Mouse (Mus musculus): Measurements from ENCODE around the gene Plcl2.

Plcl2 gene

DNA sequence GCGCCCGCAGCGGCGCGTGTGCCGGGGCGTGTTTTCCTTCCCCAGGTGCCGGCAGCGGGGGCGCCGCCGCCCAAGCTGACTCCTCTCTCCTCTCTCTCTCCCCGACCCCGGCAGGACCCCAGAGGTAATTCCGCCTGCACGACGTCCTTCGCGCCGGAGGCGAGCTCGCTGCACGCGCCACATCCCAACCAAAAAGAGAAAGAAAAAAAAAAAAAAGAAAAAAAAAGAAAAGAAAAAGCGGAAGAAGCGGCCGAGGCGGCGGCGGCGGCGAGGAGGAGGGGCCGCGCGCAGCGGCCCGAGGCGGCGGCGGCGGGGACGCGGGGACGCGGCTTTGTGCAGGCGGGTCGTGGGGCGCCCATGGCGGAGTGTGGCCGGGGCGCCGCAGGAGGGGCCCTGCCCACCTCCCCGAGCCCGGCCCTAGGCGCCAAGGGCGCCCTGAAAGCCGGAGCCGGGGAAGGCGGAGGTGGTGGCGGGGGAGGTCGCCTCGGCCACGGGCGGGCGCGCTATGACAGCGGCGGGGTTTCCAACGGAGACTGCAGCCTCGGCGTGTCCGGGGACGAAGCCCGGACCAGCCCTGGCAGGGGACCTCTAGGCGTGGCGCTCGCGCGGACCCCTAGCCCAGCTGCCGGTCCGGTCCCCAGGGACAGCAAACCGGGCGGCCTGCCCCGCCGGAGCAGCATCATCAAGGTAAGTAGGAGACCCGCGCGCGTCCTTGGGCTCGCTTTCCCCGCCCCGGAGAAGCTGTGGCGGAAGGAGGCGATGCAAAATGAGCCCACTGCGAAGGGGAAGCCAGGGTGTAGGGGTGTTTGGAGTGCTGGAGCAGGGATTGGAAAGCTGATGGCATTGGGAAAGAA is at the start of gene Plcl2:
Gene Plcl2, plus strand, starts transcription at position 153 of the 854 bp plus-strand sequence.
- DNase-seq, result peak; percentile 69 to 72

DNA sequence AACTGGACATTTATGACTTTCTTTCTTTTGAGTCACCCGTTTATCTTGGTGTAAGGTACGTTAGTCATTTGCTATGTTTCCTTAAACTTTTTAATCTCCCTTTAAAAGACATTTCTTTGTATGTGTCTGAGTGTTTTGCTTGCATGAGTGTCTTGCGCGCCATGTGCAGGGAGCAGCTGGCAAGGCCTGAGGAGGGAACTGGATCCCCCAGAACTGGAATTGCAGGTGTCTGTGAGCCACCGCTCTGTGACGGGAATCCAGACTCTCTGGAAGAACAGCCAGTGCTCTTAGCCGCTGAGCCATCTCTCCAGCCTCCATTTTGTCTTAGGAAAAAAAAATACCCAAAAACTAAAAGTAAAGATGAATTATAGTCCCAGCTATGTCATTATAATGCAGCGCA is 48.9 kb upstream of the Plcl2 start:
- no peak for DNase-seq

DNA sequence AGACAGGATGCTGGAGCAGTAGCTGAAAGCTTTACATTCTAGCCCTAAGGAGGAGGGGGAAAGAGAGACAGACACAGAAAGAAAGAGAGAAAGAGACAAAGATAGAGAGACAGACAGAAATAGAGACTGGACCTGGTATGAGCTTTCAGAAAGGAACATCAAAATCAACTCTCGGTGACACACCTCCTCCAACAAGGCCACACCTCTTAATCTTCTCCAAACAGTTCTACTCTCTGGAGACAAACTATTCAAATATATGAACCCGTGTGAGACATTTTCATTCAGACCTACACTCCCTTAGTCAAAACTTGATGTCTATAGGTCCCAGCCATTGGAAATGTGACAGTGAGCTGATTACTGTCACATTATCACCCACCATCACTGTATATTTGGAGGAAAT is 41.8 kb upstream of the Plcl2 start:
- no peak for DNase-seq

DNA sequence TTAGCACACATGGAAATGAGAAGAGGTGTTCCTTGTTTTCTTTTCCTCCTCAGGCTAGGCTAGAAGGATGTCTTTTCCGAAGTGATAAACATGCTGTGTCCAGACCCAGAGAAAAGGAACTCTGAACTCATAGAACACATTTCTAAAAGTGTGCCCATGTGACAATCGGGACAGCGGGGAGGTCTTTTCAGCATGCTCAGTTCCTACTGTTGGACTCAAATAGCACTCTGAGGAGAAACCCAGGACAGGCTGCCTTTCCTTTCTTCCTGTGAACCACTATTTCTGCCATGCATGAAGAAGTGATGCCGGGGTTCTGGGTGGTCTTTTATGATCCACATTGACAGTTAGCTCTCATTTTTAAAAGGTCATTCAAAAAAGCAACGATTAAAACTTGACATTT is 40.1 kb upstream of the Plcl2 start:
- DNase-seq, result no peak

DNA sequence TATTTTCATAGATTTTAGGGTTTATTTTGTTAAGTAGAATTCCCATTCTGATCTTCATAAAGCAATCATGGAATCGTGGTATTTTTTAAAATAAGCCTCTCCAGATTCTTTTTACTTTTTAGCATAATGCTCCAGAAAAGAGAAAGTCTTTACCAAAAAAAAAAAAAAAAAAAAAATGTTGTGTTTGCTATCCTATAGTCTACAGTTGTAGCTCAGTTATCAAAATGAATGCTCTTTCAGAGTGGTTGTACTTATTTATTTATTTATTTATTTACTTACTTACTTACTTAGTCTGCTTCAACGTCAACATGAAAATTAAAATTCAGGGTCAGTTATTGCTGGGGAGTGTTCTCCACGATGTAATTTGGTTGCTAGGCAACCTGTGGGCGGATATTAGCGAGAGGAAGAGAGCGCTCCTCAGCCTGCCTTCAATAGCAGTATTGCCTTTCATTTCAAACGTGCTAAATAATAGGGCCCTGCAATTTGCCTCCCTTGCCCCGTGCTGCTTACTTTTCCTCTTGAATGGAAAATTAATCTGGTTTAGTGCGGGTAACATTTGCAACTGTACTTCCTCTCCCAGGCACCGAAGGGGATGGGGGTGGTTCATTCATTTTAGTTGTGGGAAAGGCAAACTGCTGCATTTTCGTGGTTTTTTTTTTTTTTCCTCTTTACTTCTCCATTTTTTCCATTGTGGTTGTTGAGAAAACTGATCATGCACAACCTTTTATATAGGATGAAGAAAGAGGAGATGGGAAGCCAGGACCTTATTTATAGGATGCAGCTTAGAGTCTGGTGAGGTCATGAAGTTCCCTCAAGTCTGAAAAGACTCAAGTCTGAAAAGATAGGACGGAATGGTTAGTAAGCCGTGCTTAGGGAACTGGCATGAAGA is 39.4 kb upstream of the Plcl2 start:
- DNase-seq, result peak in 1 of 2 experiments; percentile 31

DNA sequence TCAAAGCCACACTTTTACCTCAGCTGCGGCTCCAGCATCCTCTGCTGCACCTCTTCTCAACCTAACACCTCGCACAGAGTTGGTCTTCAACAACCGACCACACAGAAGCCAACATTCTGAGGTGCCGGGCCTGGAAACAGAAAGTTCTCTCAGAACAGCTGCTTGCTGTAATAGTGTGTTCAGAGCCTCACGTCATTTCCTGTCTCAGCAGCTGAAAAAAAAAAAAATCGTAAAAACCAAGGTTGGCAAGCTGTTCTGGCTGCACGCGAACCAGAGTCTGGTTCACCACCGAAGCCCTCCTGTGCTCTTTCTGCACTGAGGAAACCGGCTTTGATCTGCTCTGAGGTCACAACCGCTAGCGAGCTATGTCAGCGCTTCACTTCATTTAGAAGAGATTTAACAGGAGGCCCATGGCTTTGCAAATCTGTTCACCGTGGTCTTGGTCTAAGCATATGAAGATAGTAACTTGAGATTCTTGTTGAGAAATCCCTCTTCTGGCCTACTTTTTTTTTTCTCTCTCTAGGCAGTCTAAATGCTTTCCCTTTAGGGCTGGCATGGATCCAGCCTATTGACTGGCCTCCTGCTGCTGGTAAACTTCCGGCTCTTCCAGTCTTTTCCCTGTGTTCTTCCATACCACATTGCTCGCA is 38.6 kb upstream of the Plcl2 start:
- DNase-seq, result peak; percentile 55 to 60

DNA sequence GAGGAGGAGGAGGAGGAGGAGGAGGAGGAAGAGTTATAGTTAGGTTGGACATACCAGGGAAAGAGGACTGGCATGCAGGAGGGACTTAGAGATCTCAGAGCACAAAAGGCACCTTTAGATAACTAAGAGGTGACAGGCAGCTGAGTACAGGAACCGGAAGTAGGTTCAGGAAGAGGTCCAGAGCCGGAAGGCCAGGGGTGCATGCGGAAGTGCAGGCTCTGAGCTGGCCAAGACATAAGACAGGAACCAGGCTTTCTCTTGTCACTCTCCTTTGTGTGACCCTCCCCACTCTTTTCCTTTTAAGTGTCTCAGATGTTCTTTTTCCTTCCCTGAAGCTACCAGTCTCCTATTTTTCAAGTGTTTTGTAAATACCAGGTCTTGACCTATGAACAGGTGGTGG is 38.0 kb upstream of the Plcl2 start:
- DNase-seq, result peak; percentile 56 to 65

DNA sequence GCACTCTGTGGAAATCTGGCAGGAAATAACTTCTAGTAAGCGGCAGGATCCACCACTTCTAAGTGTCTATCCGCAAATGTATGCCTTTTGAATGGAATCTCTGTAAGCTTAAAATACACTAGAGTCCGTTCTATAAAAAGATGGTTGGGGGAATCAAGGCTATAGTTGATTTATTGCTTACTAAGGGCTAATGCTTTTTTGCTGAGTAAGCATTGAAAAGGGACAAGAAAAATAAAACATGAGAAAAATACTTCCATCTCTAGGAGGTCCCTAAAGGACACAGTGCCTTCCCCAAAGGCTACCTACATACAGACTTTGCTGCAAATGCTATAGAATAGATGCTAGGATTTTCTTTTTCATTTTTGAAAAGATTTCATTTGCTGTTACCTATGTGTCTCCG is 31.9 kb upstream of the Plcl2 start:
- no peak for DNase-seq

DNA sequence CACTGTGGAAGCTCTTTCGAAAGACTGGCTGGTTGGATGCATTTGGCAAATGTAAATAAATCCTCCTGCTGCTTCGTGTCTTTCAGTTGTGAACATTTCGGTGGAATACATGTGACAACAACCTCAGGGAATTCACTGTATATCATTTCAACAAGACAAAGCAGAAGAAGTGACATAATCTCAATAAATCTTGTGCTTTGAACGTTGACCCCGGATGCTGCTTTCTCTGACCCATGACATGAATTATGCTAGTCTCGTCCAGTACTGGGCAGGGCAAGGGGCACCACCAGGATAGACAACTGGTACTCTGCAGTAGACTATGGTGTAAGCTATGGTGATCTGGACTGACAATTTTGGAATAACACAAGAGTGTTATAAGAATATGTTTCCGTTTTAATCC is 28.3 kb upstream of the Plcl2 start:
- no peak for DNase-seq

DNA sequence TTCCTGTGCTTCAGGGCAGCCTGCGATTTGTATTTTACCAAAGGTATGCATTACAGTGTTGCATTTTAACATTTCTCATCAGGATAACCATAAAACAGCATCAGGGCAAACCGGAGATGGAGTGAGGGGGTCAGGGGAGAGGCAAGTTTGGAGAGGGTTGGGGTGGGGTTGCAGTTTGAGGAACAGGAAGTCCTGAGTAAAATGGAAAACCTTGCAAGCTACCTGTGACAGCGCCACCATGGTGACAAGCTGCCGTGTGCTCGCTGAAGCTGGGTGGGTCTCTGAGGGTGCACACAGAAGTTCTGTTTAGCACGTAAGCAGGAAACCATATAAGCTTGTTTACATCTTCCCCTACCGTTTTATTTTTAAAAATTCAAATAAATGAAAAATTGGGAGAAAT is 25.5 kb upstream of the Plcl2 start:
- DNase-seq, result no peak

DNA sequence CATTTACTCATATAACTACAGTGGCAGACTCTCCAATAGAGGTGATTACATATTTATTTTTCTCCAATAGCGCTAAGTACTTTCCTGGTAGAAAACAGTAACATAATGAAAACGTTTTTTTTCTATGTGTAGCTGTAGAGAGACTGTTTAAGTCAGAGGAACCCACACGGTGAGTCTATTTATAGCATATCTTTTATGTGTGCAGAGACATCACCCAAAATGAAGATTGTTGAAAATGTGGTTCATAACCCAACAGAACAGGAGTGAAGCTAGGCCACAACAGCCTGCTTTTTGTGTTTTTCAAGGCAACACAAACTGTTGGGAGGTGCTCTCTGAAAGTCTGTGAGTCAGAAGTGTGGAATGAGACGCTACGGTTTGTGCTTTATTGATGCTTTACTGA is 24.2 kb upstream of the Plcl2 start:
- no peak for DNase-seq

DNA sequence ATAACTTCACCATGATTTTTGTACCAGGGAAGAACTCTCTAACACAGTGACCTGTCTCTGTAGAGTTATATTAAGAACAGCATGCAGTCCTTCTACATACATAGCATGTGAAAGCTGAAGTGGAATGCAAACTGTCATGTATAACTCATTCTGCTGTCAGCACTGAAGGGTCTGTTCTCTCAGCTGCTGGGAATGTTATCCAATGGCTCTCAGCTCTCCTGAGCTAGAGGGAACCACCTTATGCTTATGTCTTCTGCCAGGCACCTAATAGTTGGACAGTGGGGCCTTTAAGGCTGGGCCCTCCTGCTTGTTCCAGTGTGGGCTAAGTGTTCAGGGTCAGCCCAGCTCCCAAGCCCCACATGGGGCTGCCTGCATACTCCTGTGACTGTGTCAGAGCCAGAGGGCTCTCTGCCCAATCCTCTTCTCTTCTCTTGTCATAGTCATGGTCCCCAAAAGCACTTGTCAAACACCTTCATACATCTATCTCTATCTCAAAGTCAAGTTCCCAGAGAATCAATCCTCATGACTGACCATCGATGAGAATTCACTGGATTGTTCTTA is 22.1 kb upstream of the Plcl2 start:
- no peak for DNase-seq

DNA sequence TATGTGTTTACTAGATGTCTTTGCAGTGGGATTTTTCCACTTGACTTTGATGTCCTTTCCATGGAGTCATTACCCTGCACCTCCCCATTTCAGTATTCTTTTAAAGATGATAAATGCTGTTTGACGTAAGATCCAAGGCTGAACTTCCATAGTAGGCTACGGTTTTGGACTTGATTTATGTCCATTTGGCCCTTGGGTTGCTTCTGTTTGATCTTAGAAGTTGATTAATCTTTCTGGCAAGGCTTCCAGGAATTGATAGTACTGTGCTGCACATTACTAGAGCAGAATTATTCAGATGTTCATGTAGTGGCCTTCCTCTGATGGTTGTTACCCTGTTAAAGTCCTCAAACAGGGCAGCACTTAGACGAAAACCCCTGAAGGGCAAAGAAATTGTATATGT is 21.5 kb upstream of the Plcl2 start:
- no peak for DNase-seq

DNA sequence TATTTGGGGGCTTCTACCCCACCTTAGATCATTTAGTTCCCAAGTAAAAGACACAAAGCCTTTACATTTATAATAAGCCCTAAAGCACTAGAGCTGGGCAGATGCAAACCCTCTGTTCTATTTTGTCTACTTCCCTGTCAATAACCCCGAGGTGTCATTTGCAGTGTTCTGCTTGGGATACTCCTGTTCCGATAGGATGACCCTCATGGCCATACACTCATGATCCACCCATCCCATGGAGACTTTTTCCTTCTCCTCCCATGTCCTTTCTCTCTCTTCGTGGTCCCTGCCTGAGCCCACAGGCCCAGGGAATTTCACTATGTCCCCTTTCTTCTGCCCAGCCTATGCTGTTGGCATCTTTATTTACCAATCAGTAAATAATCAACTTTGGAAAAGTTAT is 20.8 kb upstream of the Plcl2 start:
- no peak for DNase-seq

DNA sequence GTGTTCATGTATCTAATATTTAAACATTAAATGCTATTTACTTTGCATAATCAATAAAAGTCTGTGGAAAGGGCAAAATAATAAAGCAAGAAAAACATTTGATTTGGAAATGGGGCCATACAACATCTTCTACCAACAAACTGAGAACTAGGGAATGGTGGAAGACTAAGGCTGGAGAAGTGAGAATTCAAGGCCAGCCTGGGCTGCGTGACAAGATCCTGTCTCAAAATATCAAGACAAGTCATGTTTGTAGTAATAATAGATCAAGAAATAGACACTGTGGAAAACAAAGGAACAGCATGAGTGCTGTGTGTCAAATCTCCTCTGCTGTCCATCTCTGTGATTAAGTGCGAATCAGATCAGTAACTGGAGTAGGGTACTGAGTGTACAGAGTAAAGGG is 20.3 kb upstream of the Plcl2 start:
- no peak for DNase-seq

DNA sequence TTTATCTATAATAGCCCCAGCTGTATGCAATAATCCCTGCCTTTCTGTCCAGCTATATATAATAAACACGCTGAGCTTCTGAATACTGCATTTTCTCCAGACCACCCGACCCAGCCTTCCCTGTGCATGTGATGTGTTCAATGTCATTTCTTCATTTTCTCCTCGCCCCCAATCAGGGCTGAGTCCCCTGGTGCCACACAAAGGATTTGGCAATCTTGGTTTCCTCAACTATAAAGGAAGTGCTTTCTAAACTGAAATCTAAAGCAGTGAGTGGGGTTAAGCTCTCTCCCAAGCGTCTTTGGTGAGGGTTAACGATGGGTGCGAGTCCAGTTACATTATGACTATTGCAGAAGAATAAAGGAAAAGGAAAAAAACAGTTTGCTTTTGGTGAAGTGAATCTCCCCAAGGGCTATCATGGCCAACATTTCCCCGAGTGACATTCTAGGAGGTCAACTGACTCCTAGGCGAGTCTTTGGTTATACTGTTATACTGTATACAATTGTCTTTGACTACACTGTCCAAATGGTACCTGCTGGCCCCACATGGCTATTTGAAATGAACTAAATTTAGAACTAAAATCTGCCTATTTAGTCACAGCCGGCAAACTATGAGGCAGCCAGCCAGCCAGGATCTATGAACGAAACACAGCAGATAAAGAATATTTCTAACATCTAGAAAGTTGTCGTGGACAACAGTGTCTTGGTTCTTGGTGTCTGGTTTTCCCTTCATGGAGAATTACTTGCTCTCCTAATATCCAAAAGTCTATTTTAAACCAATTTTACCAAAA is 18.4 kb upstream of the Plcl2 start:
- no peak for DNase-seq

DNA sequence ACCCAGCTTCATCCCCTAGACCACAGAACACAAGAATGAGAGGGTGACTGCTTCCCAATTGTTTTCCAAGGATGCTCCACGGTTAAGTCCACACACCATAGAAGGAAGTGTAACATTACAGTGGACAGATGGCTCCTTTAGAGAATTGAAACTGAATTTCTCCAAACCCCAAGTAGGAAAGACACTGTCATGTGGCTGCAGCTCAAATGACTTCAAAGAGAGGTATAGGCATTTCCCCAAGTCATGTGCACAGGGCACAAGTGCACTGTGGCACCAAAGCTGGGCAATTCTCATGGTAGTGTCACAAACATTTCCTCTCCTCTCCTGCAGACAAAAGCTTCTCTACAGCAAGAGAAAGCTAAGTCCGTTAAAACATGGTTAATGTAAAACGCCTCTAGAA is 17.7 kb upstream of the Plcl2 start:
- no peak for DNase-seq

DNA sequence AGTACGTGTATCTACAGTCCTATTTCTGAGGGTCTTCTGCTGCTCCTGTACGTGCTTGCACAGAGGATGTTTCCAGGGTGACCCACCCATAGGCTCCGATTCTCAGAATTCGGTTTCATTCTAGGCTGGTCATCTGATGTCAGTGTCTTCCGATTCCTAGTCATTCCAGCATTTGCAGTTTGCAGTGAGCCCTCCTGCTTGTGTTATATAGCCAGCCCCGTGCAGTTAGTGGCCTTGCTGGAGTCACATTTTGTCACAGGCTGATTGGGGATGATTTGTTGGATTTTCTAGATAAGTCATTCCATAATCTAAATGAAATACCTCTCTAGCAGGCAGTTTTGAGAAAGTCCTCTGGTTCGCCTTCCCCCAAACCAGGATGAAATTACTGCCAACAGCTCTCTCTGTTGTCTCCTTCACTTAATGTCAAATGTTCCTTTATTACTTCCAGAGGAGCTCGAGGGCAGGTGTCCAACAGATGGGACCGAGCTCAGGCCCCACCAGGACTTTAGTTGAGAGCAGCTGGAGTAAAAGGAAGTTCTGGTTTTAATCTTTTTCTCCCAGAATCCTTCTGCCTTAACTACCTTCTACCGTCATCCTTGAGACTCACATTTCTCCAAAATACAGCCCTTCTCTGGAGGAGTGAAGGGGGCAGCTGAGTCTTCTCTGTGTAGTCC is 13.8 kb upstream of the Plcl2 start:
- DNase-seq, result no peak

DNA sequence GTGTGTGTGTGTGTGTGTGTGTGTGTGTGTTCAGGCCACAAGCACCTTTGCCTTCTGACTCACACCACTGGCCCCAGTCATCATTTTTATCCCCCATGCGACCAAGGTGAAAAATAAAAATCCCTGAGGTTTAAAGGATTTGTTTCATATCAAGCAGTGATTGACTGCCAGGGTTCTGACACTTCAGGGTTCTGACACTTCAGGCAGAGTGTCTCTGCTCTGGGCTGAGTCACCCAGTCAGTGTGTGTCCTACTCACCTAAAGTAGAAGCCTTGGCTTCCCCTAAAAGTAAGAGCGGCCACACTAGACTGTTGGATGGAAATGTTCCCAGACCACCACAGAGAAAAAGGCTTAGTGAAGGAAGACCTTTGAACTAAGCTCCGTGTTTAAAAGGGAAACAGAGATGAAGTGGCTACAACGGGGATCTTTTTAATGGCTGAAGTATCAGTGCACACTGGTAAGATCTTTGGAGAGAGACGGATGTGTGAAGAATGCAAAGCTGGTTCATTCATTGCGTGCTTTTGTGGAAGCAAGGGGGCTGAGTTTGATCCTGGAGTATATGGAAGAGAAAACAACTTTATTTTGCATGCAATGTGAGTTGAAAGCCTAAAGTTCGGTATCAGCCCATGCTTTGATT is 11.0 kb upstream of the Plcl2 start:
- DNase-seq, result no peak

DNA sequence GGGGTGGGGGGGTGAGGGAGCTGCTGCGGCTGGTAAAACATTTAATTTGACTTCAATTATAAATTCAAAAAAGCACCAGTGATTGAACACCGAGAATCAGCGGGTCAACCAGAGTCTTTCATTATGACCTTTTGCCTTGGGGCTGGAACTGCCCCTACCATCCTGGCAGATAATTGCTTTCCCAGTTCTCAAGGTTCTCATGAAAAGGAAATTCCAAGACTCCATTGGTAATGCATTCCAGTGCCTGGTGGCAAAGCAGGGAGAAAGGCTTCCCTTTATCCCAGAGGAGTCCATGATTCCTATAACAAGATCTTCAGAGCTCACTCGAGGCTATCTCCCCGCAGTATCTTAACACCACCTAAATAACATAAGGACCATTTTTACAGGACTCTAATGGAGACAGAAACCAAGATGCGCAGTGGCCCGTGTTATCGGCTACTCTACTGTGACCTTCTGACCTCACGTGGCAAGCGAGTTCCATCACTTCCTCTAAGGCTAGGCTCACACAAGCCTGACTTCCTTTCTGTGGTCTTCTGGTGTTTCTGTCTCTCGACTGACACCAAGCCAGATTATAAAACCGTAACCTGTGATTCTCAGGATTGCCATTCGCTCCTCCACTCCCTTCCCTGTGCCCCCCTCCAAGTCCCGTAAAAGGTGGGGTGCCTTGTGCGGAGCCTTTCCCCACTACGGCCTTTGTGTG is 10.0 kb upstream of the Plcl2 start:
- no peak for DNase-seq

DNA sequence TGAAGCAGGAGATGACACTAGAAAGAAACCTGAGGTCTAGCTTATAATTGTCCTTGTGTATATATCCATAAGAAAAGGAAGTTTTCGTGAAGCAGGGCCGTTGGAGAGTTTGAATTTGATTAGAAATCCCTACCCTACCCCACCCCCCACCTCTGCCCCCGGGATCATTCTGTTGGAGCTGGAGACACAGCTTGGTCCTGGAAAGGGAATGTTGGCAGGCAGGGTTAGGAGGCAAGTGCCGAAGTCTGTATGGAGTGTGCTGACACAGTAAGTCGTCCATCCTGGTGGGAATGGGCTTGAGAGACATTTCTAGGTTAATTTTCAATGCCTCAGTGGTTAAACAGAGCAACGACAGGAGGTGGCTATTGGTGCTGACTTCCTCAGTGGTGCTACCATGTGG is 8.4 kb upstream of the Plcl2 start:
- no peak for DNase-seq

All from lung, postnatal 4 days (tissue).